Mouse (Mus musculus) embryonic fibroblast, embryonic 13.5 days (primary cell): ENCODE measurements around the gene Sdhaf4.

ENCODE experiments used
- CTCF ChIP-seq: IDR thresholded peaks from 2 replicates; pipeline ENCODE4 v1.5.1; 2011; ENCODE audit warnings: mild to moderate bottlenecking, control low read depth, low read length, moderate library complexity, borderline replicate concordance; ENCODE audit not compliant: insufficient read depth
- POLR2A ChIP-seq: IDR thresholded peaks from 2 replicates; pipeline ENCODE4 v1.6.1; 2011; ENCODE audit warnings: low read depth, mild to moderate bottlenecking, control low read depth, low read length, moderate library complexity

DNA sequence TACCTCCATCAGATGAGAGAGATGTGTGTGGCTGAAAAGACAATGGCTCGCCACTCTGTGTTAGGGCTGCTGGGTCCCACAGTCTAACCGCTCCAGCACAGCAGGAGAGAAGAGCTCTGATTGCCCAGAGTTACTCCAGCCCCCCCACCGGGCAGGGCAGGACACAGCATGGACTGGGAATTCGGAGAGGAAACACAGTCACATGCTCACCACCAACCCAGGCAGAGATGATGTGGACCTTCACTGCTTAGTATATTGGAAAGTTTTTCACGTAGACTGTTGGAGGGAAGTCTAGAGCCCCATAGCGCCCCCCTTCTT is 46.1 kb downstream of the Sdhaf4 start:
- TF ChIP-seq CTCF (no peak), POLR2A (no peak)
